12 mouse cellular contexts compared by ENCODE assay signal in genomic region chr3:122481891-122482739, GRCm38 (mm10).
DNase-seq lines count a peak whose midpoint lies in the region; ATAC-seq lines count a peak whose summit lies in the region.
"Had no signal": no experiment of that assay in that cellular context is flagged by ENCODE, and none has a peak within 500 bp of the region (broad histone marks: within the 10 kb centered on the region; RNA-seq: fewer than 3 reads in every experiment).

No protein-coding gene starts in this region.

- ATAC-seq in kidney, embryonic 15.5 days (replicated peaks; ENCODE audit: low FRiP score), result no peak; the same call in 1 of the 2 replicates
- ATAC-seq in stomach, embryonic 15.5 days (ENCODE audit: insufficient read depth, low FRiP score, low read depth), result peak; percentile 37; the same call in 1 of the 2 replicates

- H3K4me2 ChIP-seq in kidney, embryonic 15.5 days, result no peak overlapping the region
- H3K4me2 ChIP-seq in stomach, embryonic 15.5 days, result peak overlapping the region; percentile 11
- H3K4me2 ChIP-seq: embryonic facial prominence, embryonic 15.5 days had no signal

- H3K4me3 ChIP-seq in kidney, embryonic 15.5 days (replicated peaks), result no peak overlapping the region
- H3K4me3 ChIP-seq in stomach, embryonic 15.5 days (replicated peaks), result no peak overlapping the region
- H3K4me3 ChIP-seq: embryonic facial prominence, embryonic 15.5 days had no signal

- no peak overlapping the region for H3K9ac ChIP-seq in kidney, embryonic 15.5 days
- H3K9ac ChIP-seq in stomach, embryonic 15.5 days, result no peak overlapping the region
- H3K9ac ChIP-seq: embryonic facial prominence, embryonic 15.5 days had no signal

- H3K27ac ChIP-seq in kidney, embryonic 15.5 days, result peak overlapping the region; percentile 25; the same call in 1 of the 2 replicates
- peak overlapping the region; percentile 37; the same call in 1 of the 2 replicates for H3K27ac ChIP-seq in stomach, embryonic 15.5 days
- H3K27ac ChIP-seq: embryonic facial prominence, embryonic 15.5 days; macrophage had no signal

- H3K4me1 ChIP-seq in kidney, embryonic 15.5 days, result peaks cover 33% of the 10 kb centered on the region
- H3K4me1 ChIP-seq in stomach, embryonic 15.5 days, result peaks cover 18% of the 10 kb centered on the region; the same call in 1 of the 2 replicates

- WGBS in kidney, embryonic 15.5 days, result 61% methylated on average over 21 of the region's 21 CpGs
- 61% methylated on average over 21 of the region's 21 CpGs for WGBS in stomach, embryonic 15.5 days

- no peaks in the 10 kb centered on the region for H3K36me3 ChIP-seq in kidney, embryonic 15.5 days
- no peaks in the 10 kb centered on the region for H3K36me3 ChIP-seq in stomach, embryonic 15.5 days
- H3K36me3 ChIP-seq: embryonic facial prominence, embryonic 15.5 days had no signal

- no peaks in the 10 kb centered on the region for H3K27me3 ChIP-seq in kidney, embryonic 15.5 days
- H3K27me3 ChIP-seq in stomach, embryonic 15.5 days (replicated peaks), result no peaks in the 10 kb centered on the region
- H3K27me3 ChIP-seq: embryonic facial prominence, embryonic 15.5 days had no signal

- H3K9me3 ChIP-seq in kidney, embryonic 15.5 days (replicated peaks), result no peaks in the 10 kb centered on the region
- no peaks in the 10 kb centered on the region for H3K9me3 ChIP-seq in stomach, embryonic 15.5 days
- H3K9me3 ChIP-seq: embryonic facial prominence, embryonic 15.5 days had no signal

- DNase-seq in kidney, postnatal 10 days, result no peak
- peak; percentile 46 for DNase-seq in adrenal gland, postnatal 25 days
- DNase-seq in kidney, postnatal 14 days, result peak; percentile 24
- DNase-seq in cerebellum, postnatal 10 days, result no peak
- DNase-seq in right cerebral cortex, postnatal 36 days (ENCODE audit: low spot score in 2 of 2), result no peak
- DNase-seq: heart, postnatal 14 days; layer of hippocampus, postnatal 36 days; right cerebral cortex, postnatal 14 days had no signal

Comparison
In these comparisons a context has a peak if more than half of its experiments do, and no peak if none do; other contexts are left out.
1. DNase-seq: peak in adrenal gland, postnatal 25 days (single experiment) and kidney, postnatal 14 days (single experiment); none in kidney, postnatal 10 days (single experiment), cerebellum, postnatal 10 days (0 of 2) and right cerebral cortex, postnatal 36 days (0 of 2).